25 mouse cellular contexts compared by ENCODE assay signal in genomic region chr5:35787847-35788246, GRCm38 (mm10). TPM values are rescaled to one million over a fixed set of nuclear protein-coding genes. Genes with fewer than 3 reads are reported as not detected.
DNase-seq lines count a peak whose midpoint lies in the region; ATAC-seq and TF ChIP-seq lines count a peak whose summit lies in the region.
"Had no signal": no experiment of that assay in that cellular context is flagged by ENCODE, and none has a peak within 500 bp of the region (broad histone marks: within the 10 kb centered on the region; RNA-seq: fewer than 3 reads in every experiment).

No protein-coding gene starts in this region.

- H3K4me1 ChIP-seq in stomach, postnatal 0 days (replicated peaks; ENCODE audit: control insufficient read depth, insufficient read depth), result no peaks in the 10 kb centered on the region
- H3K4me1 ChIP-seq: embryonic facial prominence, embryonic 15.5 days; hindbrain, embryonic 12.5 days; midbrain, embryonic 12.5 days; neural tube, embryonic 12.5 days had no signal

- no peak overlapping the region for H3K4me2 ChIP-seq in stomach, postnatal 0 days (replicated peaks; ENCODE audit: low read depth)
- H3K4me2 ChIP-seq: embryonic facial prominence, embryonic 15.5 days; hindbrain, embryonic 12.5 days; midbrain, embryonic 12.5 days; neural tube, embryonic 12.5 days had no signal

- DNase-seq in gastrocnemius, adult 2 months, result no peak
- no peak for DNase-seq in gastrocnemius, postnatal 4 days (ENCODE audit: low spot score in 2 of 2)
- DNase-seq in right cerebral cortex, adult 18-20 months, result peak; percentile 82
- no peak for DNase-seq in right cerebral cortex, postnatal 4 days
- peak; percentile 63 to 72 for DNase-seq in right cerebral cortex, postnatal 10 days (ENCODE audit: low spot score in 2 of 2)
- DNase-seq in stomach, postnatal 0 days (ENCODE audit: low spot score), result no peak
- no peak for DNase-seq in ovary, postnatal 14 days (ENCODE audit: low spot score)
- DNase-seq: adrenal gland, postnatal 14 days; cerebellum, adult 11-12 months; cerebellum, postnatal 14 days; embryo, embryonic 11 days; gastrocnemius, postnatal 25 days; heart, postnatal 14 days; kidney, adult 8-10 months; kidney, postnatal 14 days; thymus, postnatal 25 days had no signal

- no peaks in the 10 kb centered on the region for H3K27me3 ChIP-seq in stomach, postnatal 0 days (ENCODE audit: control insufficient read depth, insufficient read depth, low read length)
- H3K27me3 ChIP-seq: embryonic facial prominence, embryonic 15.5 days; hindbrain, embryonic 12.5 days; midbrain, embryonic 12.5 days; neural tube, embryonic 12.5 days had no signal

- intact Hi-C loops in gastrocnemius, adult 2 months (cut with DNase I), result no loop called here

- peak overlapping the region; percentile 93 for H3K27ac ChIP-seq in gastrocnemius, adult 2 months
- no peak overlapping the region for H3K27ac ChIP-seq in stomach, postnatal 0 days (replicated peaks)
- H3K27ac ChIP-seq: embryonic facial prominence, embryonic 15.5 days; heart, embryonic 10.5 days; hindbrain, embryonic 12.5 days; liver, embryonic 14.5 days; midbrain, embryonic 12.5 days; neural tube, embryonic 12.5 days had no signal

- H3K36me3 ChIP-seq in stomach, postnatal 0 days (ENCODE audit: control insufficient read depth, insufficient read depth, low read length), result no peaks in the 10 kb centered on the region
- H3K36me3 ChIP-seq: embryonic facial prominence, embryonic 15.5 days; G1E; heart, embryonic 10.5 days; hindbrain, embryonic 12.5 days; midbrain, embryonic 12.5 days; neural tube, embryonic 12.5 days had no signal

- no peak for ATAC-seq in stomach, postnatal 0 days (ENCODE audit: low FRiP score, low TSS enrichment)
- ATAC-seq: activated CD4-positive, CD25-positive, alpha-beta regulatory T cell, adult 4 months had no signal

- no peaks in the 10 kb centered on the region for H3K9me3 ChIP-seq in stomach, postnatal 0 days (ENCODE audit: control insufficient read depth, low read length)
- H3K9me3 ChIP-seq: embryonic facial prominence, embryonic 15.5 days; G1E; heart, embryonic 10.5 days; hindbrain, embryonic 12.5 days; midbrain, embryonic 12.5 days; neural tube, embryonic 12.5 days had no signal

- H3K9ac ChIP-seq in stomach, postnatal 0 days (ENCODE audit: low read length), result no peak overlapping the region
- H3K9ac ChIP-seq: embryonic facial prominence, embryonic 15.5 days; hindbrain, embryonic 12.5 days; liver, embryonic 14.5 days; midbrain, embryonic 12.5 days; neural tube, embryonic 12.5 days had no signal

- 84% methylated on average over 12 of the region's 12 CpGs for WGBS in stomach, postnatal 0 days

- TF ChIP-seq EP300 in stomach, postnatal 0 days (optimal IDR thresholded peaks at IDR 0.05), result no peak

- H3K4me3 ChIP-seq in gastrocnemius, adult 2 months, result no peak overlapping the region
- no peak overlapping the region for H3K4me3 ChIP-seq in stomach, postnatal 0 days (ENCODE audit: low read depth, low read length)
- H3K4me3 ChIP-seq: embryonic facial prominence, embryonic 15.5 days; heart, embryonic 10.5 days; hindbrain, embryonic 12.5 days; midbrain, embryonic 12.5 days; neural tube, embryonic 12.5 days had no signal

- TF ChIP-seq CTCF in gastrocnemius, adult 2 months (IDR thresholded peaks at IDR 0.05), result no peak
- TF ChIP-seq CTCF in stomach, postnatal 0 days (IDR thresholded peaks at IDR 0.05; ENCODE audit: low read depth), result no peak

RNA-seq across cellular contexts. Expression of gene Ablim2, which starts 30.2 kb away (rescaled TPM):
- total RNA-seq in gastrocnemius, adult 2 months (2021), result 10 to 100 TPM; 40.7 to 42.5 TPM
- 10 to 100 TPM; 70.5 to 76.6 TPM for total RNA-seq in gastrocnemius, postnatal 4 days (2021)
- polyA plus RNA-seq in stomach, postnatal 0 days (2015; fragmentation: Nextera tagmentation; extraction: Ambion mirVana), result 1.3 and 1.5 TPM in 2 replicates
- total RNA-seq: megakaryocyte progenitor cell, adult 5-6 weeks had no signal
- polyA plus RNA-seq: G1E had no signal

RNA-seq across cellular contexts. Expression of gene Sh3tc1, which starts 48.1 kb away (rescaled TPM):
- 1 to 10 TPM; 2.2 to 2.4 TPM for total RNA-seq in gastrocnemius, adult 2 months (2021)
- total RNA-seq in gastrocnemius, postnatal 4 days (2021), result 1 to 10 TPM; 6.8 to 7.9 TPM
- 2.8 and 3.2 TPM in 2 replicates for polyA plus RNA-seq in stomach, postnatal 0 days (2015; fragmentation: Nextera tagmentation; extraction: Ambion mirVana)

Comparison
In these comparisons a context has a peak if more than half of its experiments do, and no peak if none do; other contexts are left out.
1. DNase-seq: peak in right cerebral cortex, adult 18-20 months (single experiment) and right cerebral cortex, postnatal 10 days (2 of 2); none in gastrocnemius, adult 2 months (single experiment), gastrocnemius, postnatal 4 days (0 of 2), right cerebral cortex, postnatal 4 days (single experiment), stomach, postnatal 0 days (single experiment) and ovary, postnatal 14 days (single experiment).